Mouse (Mus musculus) layer of hippocampus, adult 8-10 months (tissue): ENCODE measurements at regions not wholly inside any gene's neighbourhood (a gene's known extent, or its start where the extent isn't known, plus 50 kb on each side); places are given as distances from the start of the nearest gene placed in this dataset.

Experiments used
- DNase-seq, 2 experiments: peaks; one replicate each; pipeline ENCODE4 v3.0.0; 2022; ENCODE audit warnings: low spot score in 2 of 2

GRCm38 (mm10) chr1:52553871-52554270 lies 53.4 kb upstream of the Nab1 start:
- no peak for DNase-seq

GRCm38 (mm10) chr1:52565812-52566211 lies 64.7 kb upstream of the Nemp2 start:
- DNase-seq = no peak

- no peak for DNase-seq
Observed at GRCm38 (mm10) chr1:52571674-52572073, 58.8 kb upstream of the Nemp2 start.

GRCm38 (mm10) chr1:52578298-52579056 lies 52.0 kb upstream of the Nemp2 start:
- peak in 1 of 2 experiments; percentile 18 for DNase-seq

GRCm38 (mm10) chr1:52580132-52580896 lies 50.2 kb upstream of the Nemp2 start:
- no peak for DNase-seq
